Mouse (Mus musculus): ENCODE results near the gene Aspg. TPM values are rescaled to one million over a fixed set of nuclear protein-coding genes. Genes with fewer than 3 reads are reported as not detected.

Gene Aspg
- total RNA-seq, 1 experiment: 12.8 TPM

- H3K27ac ChIP-seq (ENCODE audit: insufficient read depth, low read depth, low read length, poor library complexity, severe bottlenecking): no peak overlapping the region
- DNase-seq (ENCODE audit: low read depth, low spot score): no peak
- in situ Hi-C loops (cut with MboI; ENCODE audit: low sequenced_read_pairs in 2 of 2, unreplicated experiment in 2 of 2): no loop called here
These were observed 5.4 kb upstream of the Aspg start for GRCm38 (mm10) chr12:112101045-112101444.

GRCm38 (mm10) chr12:112103179-112103578 lies 3.3 kb upstream of the Aspg start:
- H3K27ac ChIP-seq (ENCODE audit: insufficient read depth, low read depth, low read length, poor library complexity, severe bottlenecking): no peak overlapping the region
- H3K4me3 ChIP-seq (ENCODE audit: insufficient read depth in 1 of 2, low read depth in 1 of 2, low read length in 2 of 2, poor library complexity in 1 of 2, severe bottlenecking in 1 of 2): no peak overlapping the region
- no peak overlapping the region for H3K9ac ChIP-seq (ENCODE audit: insufficient read depth, low read depth, low read length, poor library complexity, severe bottlenecking)
- in situ Hi-C loops (cut with MboI; ENCODE audit: low sequenced_read_pairs in 2 of 2, unreplicated experiment in 2 of 2): no loop called here
- no peaks in the 10 kb centered on the region for H3K9me3 ChIP-seq (ENCODE audit: control insufficient read depth, insufficient read depth, low read depth, low read length)
- DNase-seq (ENCODE audit: low read depth, low spot score): no peak
- H3K4me1 ChIP-seq (ENCODE audit: control insufficient read depth in 2 of 2, insufficient read depth in 2 of 2, low read length in 2 of 2, poor library complexity in 1 of 2): peaks cover 1 to 7% of the 10 kb centered on the region in 2 experiments; a peak in 1 of 4 replicates
- H3K36me3 ChIP-seq (ENCODE audit: control insufficient read depth, insufficient read depth, low read length, poor library complexity, severe bottlenecking): no peaks in the 10 kb centered on the region
- TF ChIP-seq CHD2 (IDR thresholded peaks at IDR 0.05; ENCODE audit: low read depth, low read length): no peak
- TF ChIP-seq MAFK (IDR thresholded peaks at IDR 0.05; ENCODE audit: insufficient read depth, low read depth, low read length): peak; percentile 93
- TF ChIP-seq HCFC1 (IDR thresholded peaks at IDR 0.05; ENCODE audit: borderline replicate concordance, insufficient read depth, low read length): no peak

More at GRCm38 (mm10) chr12:112101045-112101444, 5.4 kb upstream of the Aspg start:
- TF ChIP-seq CHD2 (IDR thresholded peaks at IDR 0.05; ENCODE audit: low read depth, low read length) (no peak), MAFK (IDR thresholded peaks at IDR 0.05; ENCODE audit: insufficient read depth, low read depth, low read length) (no peak), ZNF384 (IDR thresholded peaks at IDR 0.05; ENCODE audit: low read depth, low read length) (no peak), HCFC1 (IDR thresholded peaks at IDR 0.05; ENCODE audit: borderline replicate concordance, insufficient read depth, low read length) (no peak), ZC3H11A (IDR thresholded peaks at IDR 0.05; ENCODE audit: borderline replicate concordance, low read depth, low read length) (no peak)
- Histone ChIP-seq H3K4me1 (ENCODE audit: control insufficient read depth in 2 of 2, insufficient read depth in 2 of 2, low read length in 2 of 2, poor library complexity in 1 of 2) (peaks cover 0 to 2% of the 10 kb centered on the region in 2 experiments; a peak in 1 of 4 replicates), H3K36me3 (ENCODE audit: control insufficient read depth, insufficient read depth, low read length, poor library complexity, severe bottlenecking) (no peaks in the 10 kb centered on the region), H3K9me3 (ENCODE audit: control insufficient read depth, insufficient read depth, low read depth, low read length) (no peaks in the 10 kb centered on the region), H3K4me3 (ENCODE audit: insufficient read depth in 1 of 2, low read depth in 1 of 2, low read length in 2 of 2, poor library complexity in 1 of 2, severe bottlenecking in 1 of 2) (no peak overlapping the region), H3K9ac (ENCODE audit: insufficient read depth, low read depth, low read length, poor library complexity, severe bottlenecking) (no peak overlapping the region)

GRCm38 (mm10) chr12:112104890-112105289 lies 1.6 kb upstream of the Aspg start:
- Histone ChIP-seq H3K4me1 (ENCODE audit: control insufficient read depth in 2 of 2, insufficient read depth in 2 of 2, low read length in 2 of 2, poor library complexity in 1 of 2) (peaks cover 1 to 7% of the 10 kb centered on the region in 2 experiments; a peak in 1 of 4 replicates), H3K4me3 (ENCODE audit: insufficient read depth in 1 of 2, low read depth in 1 of 2, low read length in 2 of 2, poor library complexity in 1 of 2, severe bottlenecking in 1 of 2) (no peak overlapping the region), H3K36me3 (ENCODE audit: control insufficient read depth, insufficient read depth, low read length, poor library complexity, severe bottlenecking) (no peaks in the 10 kb centered on the region), H3K9ac (ENCODE audit: insufficient read depth, low read depth, low read length, poor library complexity, severe bottlenecking) (no peak overlapping the region), H3K27ac (ENCODE audit: insufficient read depth, low read depth, low read length, poor library complexity, severe bottlenecking) (no peak overlapping the region), H3K9me3 (ENCODE audit: control insufficient read depth, insufficient read depth, low read depth, low read length) (no peaks in the 10 kb centered on the region)
- TF ChIP-seq ZNF384 (IDR thresholded peaks at IDR 0.05; ENCODE audit: low read depth, low read length) (no peak), MAFK (IDR thresholded peaks at IDR 0.05; ENCODE audit: insufficient read depth, low read depth, low read length) (no peak), CHD2 (IDR thresholded peaks at IDR 0.05; ENCODE audit: low read depth, low read length) (no peak)
- no peak for DNase-seq (ENCODE audit: low read depth, low spot score)
- in situ Hi-C loops (cut with MboI; ENCODE audit: low sequenced_read_pairs in 2 of 2, unreplicated experiment in 2 of 2): no loop called here

- Histone ChIP-seq H3K36me3 (ENCODE audit: control insufficient read depth, insufficient read depth, low read length, poor library complexity, severe bottlenecking) (no peaks in the 10 kb centered on the region), H3K4me1 (ENCODE audit: control insufficient read depth in 2 of 2, insufficient read depth in 2 of 2, low read length in 2 of 2, poor library complexity in 1 of 2) (peaks cover 1 to 13% of the 10 kb centered on the region in 2 experiments; a peak in 2 of 4 replicates), H3K27ac (ENCODE audit: insufficient read depth, low read depth, low read length, poor library complexity, severe bottlenecking) (no peak overlapping the region), H3K9me3 (ENCODE audit: control insufficient read depth, insufficient read depth, low read depth, low read length) (no peaks in the 10 kb centered on the region), H3K4me3 (ENCODE audit: insufficient read depth in 1 of 2, low read depth in 1 of 2, low read length in 2 of 2, poor library complexity in 1 of 2, severe bottlenecking in 1 of 2) (no peak overlapping the region), H3K9ac (ENCODE audit: insufficient read depth, low read depth, low read length, poor library complexity, severe bottlenecking) (no peak overlapping the region)
- in situ Hi-C loops (cut with MboI; ENCODE audit: low sequenced_read_pairs in 2 of 2, unreplicated experiment in 2 of 2): no loop called here
- no peak for DNase-seq (ENCODE audit: low read depth, low spot score)
- TF ChIP-seq ZC3H11A (IDR thresholded peaks at IDR 0.05; ENCODE audit: borderline replicate concordance, low read depth, low read length) (no peak), CHD2 (IDR thresholded peaks at IDR 0.05; ENCODE audit: low read depth, low read length) (no peak), ZNF384 (IDR thresholded peaks at IDR 0.05; ENCODE audit: low read depth, low read length) (no peak), MAFK (IDR thresholded peaks at IDR 0.05; ENCODE audit: insufficient read depth, low read depth, low read length) (no peak), HCFC1 (IDR thresholded peaks at IDR 0.05; ENCODE audit: borderline replicate concordance, insufficient read depth, low read length) (no peak)
These were observed 1.2 kb downstream of the Aspg start for GRCm38 (mm10) chr12:112107685-112108084.
